Comparison of ENCODE assay signal across 8 mouse cellular contexts in genomic region chr3:62507206-62507647, GRCm38 (mm10). TPM values are rescaled to one million over a fixed set of nuclear protein-coding genes. Genes with fewer than 3 reads are reported as not detected.
DNase-seq lines count a peak whose midpoint lies in the region; ATAC-seq and TF ChIP-seq lines count a peak whose summit lies in the region.

No protein-coding gene starts in this region.

- no peaks in the 10 kb centered on the region for H3K27me3 ChIP-seq in embryonic facial prominence, embryonic 12.5 days
- H3K27me3 ChIP-seq in midbrain, postnatal 0 days (ENCODE audit: insufficient read depth, low read length) = no peaks in the 10 kb centered on the region

- no peak overlapping the region for H3K27ac ChIP-seq in left cerebral cortex, adult 2 months
- H3K27ac ChIP-seq in embryonic facial prominence, embryonic 12.5 days = no peak overlapping the region
- no peak overlapping the region for H3K27ac ChIP-seq in midbrain, postnatal 0 days (ENCODE audit: low read depth, low read length)

- H3K9ac ChIP-seq in embryonic facial prominence, embryonic 12.5 days = 0 out of 2 replicates have a peak overlapping the region, but pooled peaks have one; percentile 93
- H3K9ac ChIP-seq in midbrain, postnatal 0 days (replicated peaks; ENCODE audit: low read length, poor library complexity, severe bottlenecking) = no peak overlapping the region

- no peaks in the 10 kb centered on the region for H3K36me3 ChIP-seq in embryonic facial prominence, embryonic 12.5 days
- no peaks in the 10 kb centered on the region for H3K36me3 ChIP-seq in midbrain, postnatal 0 days (ENCODE audit: insufficient read depth, low read length)

- ATAC-seq in embryonic facial prominence, embryonic 12.5 days (ENCODE audit: insufficient number of reproducible peaks, insufficient read depth, low FRiP score, low TSS enrichment) = no peak
- peak; percentile 2 for ATAC-seq in inflammation-experienced regulatory T-cells, adult 6 months
- peak; percentile 29; the same call in 1 of the 2 replicates for ATAC-seq in midbrain, postnatal 0 days (ENCODE audit: low FRiP score)
- ATAC-seq in frontal cortex, adult (ENCODE audit: low TSS enrichment) = no peak

- peaks cover 8% of the 10 kb centered on the region for H3K4me1 ChIP-seq in embryonic facial prominence, embryonic 12.5 days
- peaks cover 13% of the 10 kb centered on the region; the same call in 1 of the 2 replicates for H3K4me1 ChIP-seq in midbrain, postnatal 0 days (ENCODE audit: insufficient read depth, low read length)

- H3K4me2 ChIP-seq in embryonic facial prominence, embryonic 12.5 days (replicated peaks) = peak overlapping the region; percentile 70
- peak overlapping the region; percentile 43 for H3K4me2 ChIP-seq in midbrain, postnatal 0 days (ENCODE audit: low read depth, low read length, poor library complexity, severe bottlenecking)

- H3K9me3 ChIP-seq in embryonic facial prominence, embryonic 12.5 days = no peaks in the 10 kb centered on the region
- H3K9me3 ChIP-seq in midbrain, postnatal 0 days (ENCODE audit: low read length) = no peaks in the 10 kb centered on the region

- 43% methylated on average over 5 of the region's 5 CpGs for WGBS in embryonic facial prominence, embryonic 12.5 days
- 32% methylated on average over 5 of the region's 5 CpGs for WGBS in midbrain, postnatal 0 days

- DNase-seq in left cerebral cortex, adult 2 months (ENCODE audit: extremely low spot score in 1 of 2, low spot score in 2 of 2) = no peak
- no peak for DNase-seq in left cerebral cortex, postnatal 25 days (ENCODE audit: low spot score in 2 of 2)
- DNase-seq in midbrain, postnatal 0 days (ENCODE audit: low spot score) = no peak
- no peak for DNase-seq in layer of hippocampus, adult 8-10 months (ENCODE audit: low spot score in 2 of 2)
- no peak for DNase-seq in retina, postnatal 1 day

- peak overlapping the region; percentile 94 for H3K4me3 ChIP-seq in left cerebral cortex, adult 2 months
- peak overlapping the region; percentile 90 for H3K4me3 ChIP-seq in embryonic facial prominence, embryonic 12.5 days
- H3K4me3 ChIP-seq in midbrain, postnatal 0 days (ENCODE audit: low read depth, low read length) = peak overlapping the region; percentile 86

- intact Hi-C loops in left cerebral cortex, adult 2 months (cut with DNase I) = no loop called here
- intact Hi-C loops in left cerebral cortex, postnatal 25 days (cut with DNase I) = no loop called here

- 0 out of 2 replicates have a peak, but pooled peaks have one; percentile 0 for TF ChIP-seq CTCF in left cerebral cortex, adult 2 months (IDR thresholded peaks at IDR 0.05)
- no peak for TF ChIP-seq CTCF in midbrain, postnatal 0 days (IDR thresholded peaks at IDR 0.05)

RNA-seq across cellular contexts. Expression of gene Dhx36, which starts 0.4 kb away (rescaled TPM):
- total RNA-seq in left cerebral cortex, adult 2 months (2021) = 10 to 100 TPM; 53.7 to 55.3 TPM
- 10 to 100 TPM; 55.9 to 57.7 TPM for total RNA-seq in left cerebral cortex, postnatal 25 days (2021)
- 47.8 and 49.0 TPM in 2 replicates for polyA plus RNA-seq in embryonic facial prominence, embryonic 12.5 days (2016; fragmentation: Nextera tagmentation; extraction: Ambion mirVana)
- polyA plus RNA-seq in inflammation-experienced regulatory T-cells, adult 6 months (2017; shearing (Covaris generic)) = 10 to 100 TPM; 18.2 to 27.5 (median 24.9) TPM
- 58.2 and 81.9 TPM in 2 replicates for total RNA-seq in midbrain, postnatal 0 days (2014; rRNA removed)
- polyA plus RNA-seq in midbrain, postnatal 0 days (2015; fragmentation: Nextera tagmentation; extraction: Ambion mirVana) = 29.4 and 32.8 TPM in 2 replicates
- total RNA-seq in layer of hippocampus, adult 8-10 months (2022) = 10 to 100 TPM; 49.6 to 62.1 (median 58.3) TPM

Comparison
In these comparisons a context has a peak if more than half of its experiments do, and no peak if none do; other contexts are left out.
1. ATAC-seq: peak in inflammation-experienced regulatory T-cells, adult 6 months (single experiment) and midbrain, postnatal 0 days (single experiment); none in embryonic facial prominence, embryonic 12.5 days (single experiment) and frontal cortex, adult (single experiment).
2. Peak in every context shown above with its lines, with median percentiles within 50 percentile points of each other: H3K4me3 ChIP-seq.